Mouse (Mus musculus) hindbrain, embryonic 16.5 days (tissue): ENCODE measurements around the gene Rpl31. TPM values are rescaled to one million over a fixed set of nuclear protein-coding genes. Genes with fewer than 3 reads are reported as not detected.
A peak's percentile ranks its signal among the peaks of the same experiment; 100 is the strongest.

Source experiments
- ATAC-seq: fragments of 200-750 bp; cut with Nextera tagmentation; 2 replicates; pipeline ENCODE4 v1.8.0; 2017; ENCODE audit warnings: moderate TSS enrichment, moderate library complexity
- H3K27ac ChIP-seq: fragments of 300-500 bp; sonication (generic); 2 replicates; pipeline ENCODE4 v1.5.1; 2014; ENCODE audit warnings: low read depth, mild to moderate bottlenecking, control low read depth, low read length, moderate library complexity
- H3K27me3 ChIP-seq: fragments of 300-500 bp; sonication (generic); replicated peaks from 2 replicates; pipeline ENCODE4 v1.6.1; 2014; ENCODE audit warnings: low read length; ENCODE audit not compliant: control insufficient read depth, insufficient read depth
- H3K36me3 ChIP-seq: fragments of 300-500 bp; sonication (generic); 2 replicates; pipeline ENCODE4 v1.6.1; 2014; ENCODE audit warnings: mild to moderate bottlenecking, low read length, moderate library complexity, mixed read lengths; ENCODE audit not compliant: control insufficient read depth, insufficient read depth
- H3K4me1 ChIP-seq: fragments of 300-500 bp; sonication (generic); 2 replicates; pipeline ENCODE4 v1.6.1; 2014; ENCODE audit warnings: low read depth, low read length; ENCODE audit not compliant: control insufficient read depth, insufficient read depth
- H3K4me2 ChIP-seq: fragments of 300-500 bp; sonication (generic); 2 replicates; pipeline ENCODE4 v1.6.1; 2014; ENCODE audit warnings: mild to moderate bottlenecking, low read length, control low read depth, moderate library complexity
- H3K4me3 ChIP-seq: fragments of 300-500 bp; sonication (generic); 2 replicates; pipeline ENCODE4 v1.5.1; 2014; ENCODE audit warnings: mild to moderate bottlenecking, low read length, control low read depth, moderate library complexity
- H3K9ac ChIP-seq: fragments of 300-500 bp; sonication (generic); 2 replicates; pipeline ENCODE4 v1.6.1; 2014; ENCODE audit warnings: low read depth, mild to moderate bottlenecking, control low read depth, low read length, moderate library complexity
- H3K9me3 ChIP-seq: fragments of 300-500 bp; sonication (generic); 2 replicates; pipeline ENCODE4 v1.6.1; 2014; ENCODE audit warnings: mild to moderate bottlenecking, low read length, moderate library complexity; ENCODE audit not compliant: control insufficient read depth
- WGBS: fragments of 180-500 bp; shearing (Covaris S2); extraction: QIAGEN DNeasy Blood & Tissue Kit; methylation state at CpG from one replicate; pipeline ENCODE4 v1.1.7; 2014; 5-methylcytosine and 5-hydroxymethylcytosine counted together
- polyA plus RNA-seq: library from polyadenylated mRNA; unstranded; fragments of >200 nt; fragmentation: Nextera tagmentation; extraction: Ambion mirVana; gene quantifications from 2 replicates; pipeline ENCODE4 v1.2.1, GENCODE M21; 2015

The Rpl31 gene
- polyA plus RNA-seq, 1 experiment from 2014 or later, result 257 TPM

DNA sequence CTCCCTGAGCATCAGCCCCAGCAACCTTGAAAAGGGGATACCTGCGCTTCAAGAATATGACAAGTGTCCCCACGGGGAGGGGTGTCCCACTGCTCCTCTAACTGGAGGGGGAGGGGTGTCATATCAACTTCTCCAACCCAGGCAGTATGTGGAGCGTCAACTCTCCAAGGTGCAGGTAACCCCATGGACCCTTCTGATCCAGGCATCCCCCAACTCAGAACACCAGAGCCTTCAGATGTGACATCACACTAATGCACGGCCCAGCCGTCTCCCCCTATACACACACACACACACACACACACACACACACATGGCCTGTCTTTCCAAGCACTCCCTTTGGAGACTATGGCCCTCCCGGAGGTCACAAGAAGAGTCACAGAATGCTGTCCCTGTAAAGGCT, 24.0 kb downstream of the Rpl31 start:
- 90% methylated on average over 6 of the region's 6 CpGs for WGBS
- no peaks in the 10 kb centered on the region for H3K27me3 ChIP-seq
- H3K4me1 ChIP-seq, result no peaks in the 10 kb centered on the region
- no peak overlapping the region for H3K9ac ChIP-seq
- H3K36me3 ChIP-seq, result peaks cover 3% of the 10 kb centered on the region; the same call in 1 of the 2 replicates
- no peak overlapping the region for H3K27ac ChIP-seq
- H3K4me3 ChIP-seq, result no peak overlapping the region
- H3K9me3 ChIP-seq, result no peaks in the 10 kb centered on the region
- no peak overlapping the region for H3K4me2 ChIP-seq
- ATAC-seq, result 0 out of 2 replicates have a peak, but pooled peaks have one; percentile 13

DNA sequence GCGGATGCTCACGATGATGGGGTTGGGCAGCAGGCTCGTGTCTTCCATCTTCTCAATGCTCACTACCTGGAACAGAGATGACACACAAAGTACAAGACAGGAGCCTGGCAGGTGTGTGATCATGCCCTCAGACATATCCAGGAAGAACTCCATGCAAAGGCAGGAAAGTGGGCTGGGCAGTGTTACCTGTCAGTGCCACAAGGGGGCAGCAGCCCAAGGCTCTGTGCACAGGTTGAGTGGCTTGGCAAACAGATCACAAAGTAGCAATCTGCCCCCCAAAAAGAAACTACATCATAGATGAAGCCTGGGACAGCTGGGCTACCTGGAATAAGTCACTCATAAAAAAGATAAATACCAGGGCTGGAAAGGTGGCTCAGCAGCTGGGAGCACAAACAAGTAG, 24.5 kb downstream of the Rpl31 start:
- no peaks in the 10 kb centered on the region for H3K27me3 ChIP-seq
- 70% methylated on average over 3 of the region's 3 CpGs for WGBS
- ATAC-seq, result peak; percentile 62
- H3K9me3 ChIP-seq, result no peaks in the 10 kb centered on the region
- H3K4me3 ChIP-seq, result no peak overlapping the region
- H3K36me3 ChIP-seq, result peaks cover 5% of the 10 kb centered on the region
- no peaks in the 10 kb centered on the region for H3K4me1 ChIP-seq
- no peak overlapping the region for H3K27ac ChIP-seq
- H3K4me2 ChIP-seq, result no peak overlapping the region
- no peak overlapping the region for H3K9ac ChIP-seq

DNA sequence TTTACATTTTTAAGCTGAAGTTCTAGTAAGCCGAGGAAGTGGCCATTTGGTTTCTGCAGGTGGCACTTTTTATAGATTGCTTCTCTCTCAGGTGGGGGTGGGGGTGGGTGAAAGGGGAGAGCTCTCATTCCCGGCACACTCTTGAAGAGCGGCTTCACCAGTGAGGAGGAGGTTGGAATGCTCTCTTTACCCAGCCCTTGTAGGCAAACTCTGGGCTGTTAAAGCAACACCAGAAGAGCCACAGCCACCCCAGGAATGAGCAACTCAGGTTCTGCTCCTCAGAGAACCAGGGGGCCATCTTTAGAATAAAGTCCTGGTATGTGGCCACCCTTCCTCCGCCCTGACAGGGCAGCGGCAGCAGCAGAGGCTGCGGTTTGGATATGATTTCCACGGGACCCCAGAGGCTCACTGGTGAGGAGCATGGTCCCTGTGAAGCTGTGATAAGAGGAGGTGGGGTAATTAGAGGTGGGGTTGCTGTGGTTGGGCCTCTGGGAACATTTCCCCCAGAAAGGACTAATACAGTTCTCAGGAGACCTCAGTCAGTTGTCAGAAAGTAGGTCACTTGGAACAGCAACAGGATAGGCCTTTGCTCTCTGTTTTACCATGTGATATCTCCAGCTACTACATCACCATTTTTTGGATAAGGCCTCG, 25.7 kb downstream of the Rpl31 start:
- no peaks in the 10 kb centered on the region for H3K4me1 ChIP-seq
- no peak for ATAC-seq
- WGBS, result 85% methylated on average over 8 of the region's 8 CpGs
- no peak overlapping the region for H3K9ac ChIP-seq
- H3K27ac ChIP-seq, result no peak overlapping the region
- no peak overlapping the region for H3K4me3 ChIP-seq
- no peak overlapping the region for H3K4me2 ChIP-seq
- H3K27me3 ChIP-seq, result no peaks in the 10 kb centered on the region
- no peaks in the 10 kb centered on the region for H3K9me3 ChIP-seq
- peaks cover 8% of the 10 kb centered on the region for H3K36me3 ChIP-seq

DNA sequence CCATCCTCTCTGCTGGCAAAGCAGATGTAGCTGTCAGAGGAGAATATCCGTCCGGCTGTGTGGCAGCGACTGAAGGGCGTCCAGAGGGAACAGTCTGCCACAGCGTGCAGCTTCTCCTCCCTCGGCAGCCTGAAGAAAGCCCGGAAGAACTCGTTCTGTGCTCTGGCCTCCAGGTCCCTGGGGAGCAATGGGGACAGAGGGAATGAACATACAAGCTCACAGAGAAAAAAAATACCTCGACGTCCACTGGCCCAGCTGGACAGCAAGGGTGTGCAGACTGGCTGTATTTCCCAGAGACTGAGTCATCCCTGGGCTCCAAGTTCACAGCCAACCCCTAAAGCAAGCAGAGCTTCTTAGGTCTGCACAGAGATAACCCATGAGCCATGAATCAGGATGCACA, 26.5 kb downstream of the Rpl31 start:
- H3K9me3 ChIP-seq, result no peaks in the 10 kb centered on the region
- ATAC-seq, result no peak
- H3K4me1 ChIP-seq, result no peaks in the 10 kb centered on the region
- no peak overlapping the region for H3K27ac ChIP-seq
- 58% methylated on average over 10 of the region's 10 CpGs for WGBS
- no peak overlapping the region for H3K4me3 ChIP-seq
- no peak overlapping the region for H3K9ac ChIP-seq
- H3K4me2 ChIP-seq, result no peak overlapping the region
- no peaks in the 10 kb centered on the region for H3K27me3 ChIP-seq
- H3K36me3 ChIP-seq, result peaks cover 8% of the 10 kb centered on the region

DNA sequence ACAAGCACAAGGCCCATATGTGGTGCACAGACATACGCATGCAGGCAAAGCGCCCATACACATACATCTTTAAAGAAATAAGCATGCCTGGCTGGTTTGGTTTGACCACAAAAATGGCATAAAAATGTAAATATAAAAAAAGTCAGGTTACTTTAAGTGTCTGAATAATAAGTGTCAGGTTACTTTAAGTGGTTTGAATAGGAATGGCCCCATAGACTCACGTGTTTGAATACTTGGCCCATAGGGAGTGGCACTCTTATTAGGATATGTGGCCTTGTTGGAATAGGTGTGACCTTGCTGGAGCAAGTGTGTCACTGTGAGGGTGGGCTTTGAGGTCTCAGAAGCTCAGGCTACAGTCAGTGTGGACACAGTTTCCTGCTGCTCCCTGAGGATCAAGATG, 27.0 kb downstream of the Rpl31 start:
- no peak overlapping the region for H3K9ac ChIP-seq
- WGBS, result 92% methylated on average over 3 of the region's 3 CpGs

DNA sequence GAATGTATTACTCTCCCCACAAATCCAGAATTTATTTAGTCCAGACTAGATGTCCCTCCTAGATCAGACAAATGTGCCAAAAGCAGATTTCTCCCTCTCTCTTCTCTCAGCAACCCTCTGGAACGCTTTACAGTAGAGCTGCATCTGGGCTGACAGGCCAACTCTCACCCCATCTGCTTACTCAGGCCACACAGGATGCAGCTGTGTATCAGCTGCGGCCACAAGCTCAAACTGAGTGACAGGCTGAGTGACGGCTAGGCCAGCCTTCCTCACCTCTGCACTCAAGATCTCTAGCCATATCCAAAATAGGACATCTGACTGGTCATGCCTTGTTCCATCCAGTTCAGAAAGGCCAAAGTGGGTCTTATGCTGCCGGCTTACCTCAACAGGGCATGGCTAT, 28.7 kb downstream of the Rpl31 start:
- no peak for ATAC-seq
- Histone ChIP-seq H3K4me1 (no peaks in the 10 kb centered on the region), H3K4me3 (no peak overlapping the region), H3K9ac (no peak overlapping the region), H3K36me3 (peaks cover 8% of the 10 kb centered on the region), H3K4me2 (no peak overlapping the region), H3K27ac (no peak overlapping the region), H3K27me3 (no peaks in the 10 kb centered on the region), H3K9me3 (no peaks in the 10 kb centered on the region)
- WGBS, result 84% methylated on average over 4 of the region's 4 CpGs

More for the DNA sequence above, 27.0 kb downstream of the Rpl31 start:
- Histone ChIP-seq H3K4me2 (no peak overlapping the region), H3K9me3 (no peaks in the 10 kb centered on the region), H3K27ac (no peak overlapping the region), H3K36me3 (peaks cover 8% of the 10 kb centered on the region), H3K4me3 (no peak overlapping the region), H3K27me3 (no peaks in the 10 kb centered on the region), H3K4me1 (no peaks in the 10 kb centered on the region)
- ATAC-seq, result no peak

DNA sequence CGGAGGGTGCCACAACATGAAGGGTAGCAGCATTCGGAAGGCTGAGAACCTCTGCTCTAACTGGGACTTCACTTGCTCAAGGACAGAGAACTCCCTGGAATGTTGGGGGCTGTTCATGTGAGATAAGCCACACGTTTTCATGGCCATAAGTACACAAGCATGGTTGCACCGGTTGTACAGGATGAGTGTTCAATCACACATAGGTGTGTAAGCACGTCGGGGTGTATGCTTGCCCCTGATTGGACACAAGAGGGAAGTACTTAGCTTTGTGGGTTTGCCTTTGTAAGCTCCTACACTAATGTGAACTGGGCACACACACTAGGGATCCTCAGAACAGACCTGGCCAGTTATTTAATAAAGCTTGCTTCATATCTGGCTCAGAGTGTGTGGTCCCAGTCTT, 30.6 kb downstream of the Rpl31 start:
- Histone ChIP-seq H3K27ac (no peak overlapping the region), H3K36me3 (peaks cover 6% of the 10 kb centered on the region), H3K4me1 (no peaks in the 10 kb centered on the region), H3K27me3 (no peaks in the 10 kb centered on the region), H3K9me3 (no peaks in the 10 kb centered on the region), H3K4me3 (no peak overlapping the region), H3K9ac (no peak overlapping the region), H3K4me2 (no peak overlapping the region)
- ATAC-seq, result no peak
- 91% methylated on average over 6 of the region's 6 CpGs for WGBS

DNA sequence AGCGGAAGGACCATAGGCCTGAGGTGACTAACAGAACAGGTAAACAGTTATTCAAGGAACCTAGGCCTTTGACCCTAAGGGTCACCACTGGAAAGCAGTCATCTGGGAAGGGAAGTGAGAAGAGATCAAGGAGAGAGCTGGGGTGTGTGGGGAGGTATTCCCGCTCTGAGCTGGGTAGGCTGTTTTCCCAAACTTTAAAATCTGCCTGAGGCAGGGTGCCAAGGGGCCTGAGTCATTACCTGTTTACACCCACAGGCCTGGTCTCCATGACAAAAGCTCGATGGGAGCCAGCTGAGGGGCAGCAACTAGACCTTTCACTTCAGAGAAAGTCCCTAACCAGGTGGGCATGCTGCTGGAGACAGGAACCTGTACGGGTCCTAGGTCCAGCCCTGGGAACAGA, 31.6 kb downstream of the Rpl31 start:
- no peak overlapping the region for H3K4me2 ChIP-seq
- H3K4me1 ChIP-seq, result no peaks in the 10 kb centered on the region
- no peak overlapping the region for H3K4me3 ChIP-seq
- no peak overlapping the region for H3K27ac ChIP-seq
- H3K36me3 ChIP-seq, result peaks cover 4% of the 10 kb centered on the region; the same call in 1 of the 2 replicates
- H3K9ac ChIP-seq, result no peak overlapping the region
- ATAC-seq, result no peak
- no peaks in the 10 kb centered on the region for H3K9me3 ChIP-seq
- 84% methylated on average over 4 of the region's 4 CpGs for WGBS
- no peaks in the 10 kb centered on the region for H3K27me3 ChIP-seq

DNA sequence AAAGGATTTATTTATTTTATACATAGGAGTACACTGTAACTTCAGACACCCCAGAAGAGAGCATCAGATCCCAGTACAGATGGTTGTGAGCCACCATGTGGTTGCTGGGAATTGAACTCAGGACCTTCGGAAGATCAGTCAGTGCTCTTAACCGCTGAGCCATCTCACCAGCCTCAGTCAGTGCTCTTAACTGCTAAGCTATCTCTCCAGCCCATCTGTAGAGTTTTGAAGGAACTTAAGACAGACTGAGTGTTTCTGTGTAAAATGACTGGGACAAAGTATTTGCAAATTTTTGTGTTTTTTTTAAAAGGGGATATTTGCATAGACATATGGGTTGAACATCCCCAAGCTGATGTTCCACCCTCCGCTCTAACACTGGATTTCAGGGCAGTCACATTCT, 32.5 kb downstream of the Rpl31 start:
- Histone ChIP-seq H3K9ac (no peak overlapping the region), H3K4me1 (no peaks in the 10 kb centered on the region), H3K27ac (no peak overlapping the region), H3K36me3 (peaks cover 4% of the 10 kb centered on the region; the same call in 1 of the 2 replicates), H3K9me3 (no peaks in the 10 kb centered on the region), H3K4me2 (no peak overlapping the region), H3K4me3 (no peak overlapping the region), H3K27me3 (no peaks in the 10 kb centered on the region)
- ATAC-seq, result no peak
- 84% methylated on average over 3 of the region's 3 CpGs for WGBS
